Mouse (Mus musculus) T-cell, adult 2 months (primary cell): ENCODE results near the gene Tnpo1.
A peak's percentile ranks its signal among the peaks of the same experiment; 100 is the strongest.

Source experiments
- DNase-seq: peaks from one replicate; pipeline ENCODE4 v3.0.0; 2022; ENCODE audit warnings: low spot score

The Tnpo1 gene

GRCm38 (mm10) chr13:98925486-98926212 lies 535 bp downstream of the Tnpo1 start:
- DNase-seq: peak; percentile 81

DNA sequence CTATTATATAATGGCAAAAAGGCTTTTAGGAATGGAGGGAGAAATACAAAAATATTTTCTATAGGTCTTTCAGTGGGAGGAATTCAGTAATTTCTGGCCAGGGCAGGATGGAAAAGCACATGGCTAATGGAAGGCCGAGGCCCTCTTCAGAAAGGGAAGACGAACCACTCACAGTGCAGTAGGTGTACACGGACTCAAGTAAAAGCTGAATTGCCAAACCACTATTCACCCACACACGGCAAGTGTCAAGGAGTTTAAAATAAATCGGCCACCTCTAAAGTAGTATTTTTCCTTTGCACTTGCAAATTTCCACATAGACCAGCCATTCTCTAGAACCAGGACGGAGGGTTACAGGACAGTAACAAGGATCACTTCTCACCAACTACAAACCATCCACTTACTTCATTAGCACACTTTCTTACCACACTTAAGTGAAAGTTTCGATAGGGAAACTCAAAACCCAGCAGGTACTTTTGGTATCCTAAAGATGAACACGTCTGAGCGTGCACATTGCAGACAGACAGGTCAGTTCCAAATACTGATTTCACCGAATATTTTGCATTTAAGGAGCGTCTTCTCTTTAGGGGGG lies 1.2 kb downstream of the Tnpo1 start:
- DNase-seq: no peak

DNA sequence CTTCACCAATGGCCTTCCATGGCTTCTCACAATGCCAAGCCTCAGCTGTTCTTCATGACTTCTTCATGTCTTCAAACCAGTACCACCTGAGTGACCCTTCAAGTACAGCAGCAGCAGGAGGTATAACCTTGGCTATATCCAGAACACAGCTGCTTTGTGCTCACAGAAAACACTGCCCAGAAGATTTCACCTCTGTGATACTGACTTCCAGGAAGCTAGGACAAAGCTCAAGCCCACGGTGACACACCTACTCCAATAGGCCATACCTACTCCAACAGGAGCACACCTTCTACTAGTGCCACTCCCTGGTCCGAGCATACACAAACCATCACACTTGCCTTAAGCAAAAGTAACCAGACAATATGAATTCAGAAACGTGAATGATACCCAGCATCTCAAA lies 3.4 kb downstream of the Tnpo1 start:
- no peak for DNase-seq

DNA sequence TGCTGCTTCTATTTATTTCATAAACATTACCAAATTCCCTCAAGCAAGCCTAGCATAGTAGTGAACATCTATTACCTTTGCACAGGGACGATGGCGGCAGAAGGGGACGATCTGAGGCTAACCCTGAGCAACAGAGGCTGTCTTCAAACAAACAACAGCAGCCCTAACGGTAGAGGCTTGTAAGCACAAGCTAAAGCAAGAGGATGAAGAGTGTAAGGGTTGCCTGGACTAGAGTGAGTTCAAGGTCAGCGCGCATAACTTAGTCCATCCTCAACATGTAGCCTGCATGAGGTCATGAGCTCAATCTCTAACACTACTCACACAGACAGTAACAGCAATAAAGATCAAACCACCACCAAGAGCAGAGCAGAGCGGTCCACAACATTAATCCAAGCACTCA lies 4.9 kb downstream of the Tnpo1 start:
- no peak for DNase-seq

- DNase-seq: no peak
Observed at GRCm38 (mm10) chr13:98920300-98920699, 5.9 kb downstream of the Tnpo1 start.

DNA sequence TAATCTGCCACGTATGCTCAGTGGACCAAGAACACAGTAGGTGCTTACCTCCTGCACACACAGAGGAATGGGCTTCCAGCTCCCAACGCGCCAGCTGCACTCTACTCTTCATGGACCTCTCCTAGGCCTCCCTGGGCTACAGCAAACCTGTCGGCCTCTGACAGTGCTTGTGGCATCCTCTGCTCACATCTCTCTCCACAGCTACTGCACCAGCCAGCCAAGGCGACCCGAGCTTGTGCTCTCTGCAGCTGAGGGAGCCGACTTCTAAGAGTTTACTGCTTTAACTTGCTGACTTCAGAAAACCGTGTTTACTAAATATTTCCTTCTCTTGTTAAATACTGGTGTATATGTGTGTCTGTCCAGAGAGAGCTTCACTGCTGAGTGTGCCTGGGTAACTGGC lies 6.5 kb downstream of the Tnpo1 start:
- no peak for DNase-seq

- DNase-seq: no peak
Observed at GRCm38 (mm10) chr13:98917851-98918250, 8.3 kb downstream of the Tnpo1 start.

- DNase-seq: no peak
Observed at GRCm38 (mm10) chr13:98915591-98915990, 10.6 kb downstream of the Tnpo1 start.

DNA sequence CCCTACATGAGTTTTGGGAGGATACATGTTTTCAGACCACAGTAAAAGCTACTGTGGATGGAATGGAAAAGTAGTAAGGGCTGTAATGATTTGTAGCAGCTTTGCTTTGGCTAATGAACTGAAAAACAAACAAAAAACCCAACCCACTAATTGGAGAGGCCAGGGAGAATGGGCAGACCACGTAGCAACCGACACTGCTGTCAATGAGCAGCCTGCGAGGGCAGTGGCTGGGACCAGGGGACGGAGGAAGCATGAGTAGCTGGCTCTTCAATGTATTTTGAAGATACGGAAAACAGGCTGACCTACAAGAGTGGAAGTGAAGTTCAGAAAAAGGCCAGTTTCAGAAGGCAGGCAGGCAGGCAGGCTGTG lies 11.4 kb downstream of the Tnpo1 start:
- DNase-seq: no peak

GRCm38 (mm10) chr13:98914010-98914843 lies 12.0 kb downstream of the Tnpo1 start:
- DNase-seq: no peak

GRCm38 (mm10) chr13:98913196-98913595 lies 13.0 kb downstream of the Tnpo1 start:
- no peak for DNase-seq

- DNase-seq: peak; percentile 38
Observed at GRCm38 (mm10) chr13:98912602-98913001, 13.6 kb downstream of the Tnpo1 start.

DNA sequence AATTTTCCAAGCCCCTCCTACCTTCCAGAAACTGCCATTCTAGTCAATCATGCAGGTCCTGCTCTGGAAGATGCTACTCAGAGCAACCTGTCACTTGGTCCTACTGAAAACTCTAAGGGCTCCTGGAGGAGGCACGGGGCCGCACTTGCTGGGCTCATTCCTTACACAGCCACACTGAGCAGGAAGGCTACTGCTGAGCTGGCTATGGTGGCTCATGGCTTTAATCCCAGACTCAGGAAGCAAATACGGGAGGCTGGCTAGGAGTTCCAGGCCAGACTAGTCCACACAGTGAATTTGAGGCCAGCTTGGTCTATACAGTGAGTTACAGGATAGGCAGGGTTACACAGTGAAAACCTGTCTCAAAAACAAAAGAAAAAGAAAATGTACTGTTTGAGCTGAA lies 15.4 kb downstream of the Tnpo1 start:
- no peak for DNase-seq

GRCm38 (mm10) chr13:98904608-98905007 lies 21.6 kb downstream of the Tnpo1 start:
- DNase-seq: no peak

DNA sequence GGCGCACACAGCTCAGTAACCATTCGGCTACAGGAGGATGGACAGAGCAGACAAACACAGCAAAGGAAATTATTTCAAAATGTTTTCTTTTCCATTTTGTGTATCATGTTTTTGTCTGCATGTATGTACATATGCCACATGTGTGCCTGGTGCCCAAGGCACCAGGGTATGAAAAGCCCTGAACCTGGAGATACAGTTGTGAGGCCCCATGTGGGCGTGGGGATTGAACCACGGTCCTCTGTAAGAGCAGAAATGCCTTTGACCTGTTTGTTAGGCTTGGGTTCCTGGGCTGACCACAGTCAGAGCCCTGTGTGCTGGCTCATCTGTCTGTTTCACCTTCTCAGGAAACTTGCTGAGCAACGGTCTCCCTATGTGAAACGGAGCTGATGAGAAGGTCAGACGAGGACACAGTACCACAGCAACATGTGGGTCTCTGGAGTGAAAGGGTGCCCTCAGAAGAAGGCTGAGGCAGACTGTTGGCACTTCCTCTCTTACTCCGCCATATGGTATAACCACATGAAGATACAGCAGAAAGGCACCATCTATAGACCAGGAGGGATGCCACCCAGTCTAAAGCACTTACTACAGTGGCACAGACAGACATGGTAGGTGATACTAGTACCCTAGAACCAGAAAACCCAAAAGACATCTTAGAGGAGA lies 23.7 kb downstream of the Tnpo1 start:
- DNase-seq: peak; percentile 40

DNA sequence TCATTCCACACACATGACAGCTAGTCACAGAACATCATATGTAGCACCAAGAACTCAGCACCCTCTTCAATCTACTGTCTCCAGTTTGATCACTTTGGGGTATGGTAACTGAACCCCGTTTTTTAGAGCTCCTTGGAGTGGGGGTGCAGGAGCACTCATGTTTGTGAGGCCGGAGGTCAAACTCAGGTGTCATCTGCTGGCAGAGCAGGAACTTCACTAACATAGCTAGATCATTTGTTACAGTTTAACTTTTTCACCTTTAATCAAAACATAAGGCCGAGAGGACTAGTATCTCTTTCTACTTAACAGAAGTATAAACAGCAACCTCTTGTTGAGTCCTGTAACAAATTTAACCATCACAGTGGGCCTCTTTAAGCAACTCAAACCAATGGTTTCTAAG lies 26.6 kb downstream of the Tnpo1 start:
- DNase-seq: no peak

DNA sequence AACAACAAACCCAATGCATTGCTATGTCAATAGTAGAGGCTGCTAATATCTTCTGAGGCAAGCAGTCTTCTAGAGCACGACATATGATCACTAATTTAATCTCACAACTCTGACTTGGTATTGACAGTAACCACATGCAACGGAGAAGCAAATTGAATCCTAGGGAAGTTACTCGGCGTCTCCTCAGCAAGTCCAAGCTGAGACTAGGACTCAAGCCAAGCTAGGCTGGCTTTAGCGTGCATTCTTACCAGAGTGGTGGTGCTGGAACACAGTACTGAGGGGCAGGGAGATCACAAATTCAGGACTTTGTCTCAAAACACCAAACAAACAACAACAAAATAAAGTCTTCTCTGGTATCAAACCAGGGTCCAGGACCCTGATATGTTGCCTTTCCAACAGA lies 28.6 kb downstream of the Tnpo1 start:
- no peak for DNase-seq

GRCm38 (mm10) chr13:98896434-98897126 lies 29.6 kb downstream of the Tnpo1 start:
- peak; percentile 73 for DNase-seq

DNA sequence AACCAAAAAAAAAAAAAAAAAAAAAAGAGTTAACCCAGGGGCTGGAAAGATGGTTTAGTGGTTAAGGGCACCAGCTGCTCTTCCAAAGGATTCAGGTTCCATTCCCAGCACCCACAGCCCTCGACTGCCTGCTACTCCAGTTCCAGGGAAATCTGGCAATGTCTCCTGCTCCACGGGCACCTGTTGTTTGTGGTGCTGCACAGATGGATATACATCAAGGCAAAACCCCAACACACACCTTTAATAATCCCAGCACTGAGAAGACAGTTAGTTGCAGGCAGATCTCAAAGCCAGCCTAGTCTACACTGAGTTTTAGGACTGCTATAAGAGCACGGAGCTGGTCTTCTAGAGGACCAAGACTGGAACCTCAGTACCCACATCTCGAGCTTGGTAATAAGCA lies 30.2 kb downstream of the Tnpo1 start:
- no peak for DNase-seq

DNA sequence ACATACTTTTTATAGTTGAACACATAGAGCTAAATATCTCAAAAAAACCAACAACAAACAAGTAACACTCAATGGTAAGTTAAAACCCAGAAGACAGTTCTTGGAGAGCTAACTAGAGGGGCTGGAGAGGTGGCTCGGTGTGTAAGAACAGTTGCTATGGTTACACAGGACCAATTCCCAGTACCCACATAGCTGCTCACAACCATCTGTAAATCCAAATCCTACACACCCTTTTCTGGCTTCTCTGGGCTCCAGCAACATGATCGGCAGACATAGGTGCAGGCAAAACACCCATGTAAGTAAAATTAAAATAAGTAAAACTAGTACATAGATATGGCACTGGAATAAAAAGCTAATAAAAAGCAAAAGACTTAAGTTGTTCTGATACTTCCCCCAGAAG lies 31.3 kb downstream of the Tnpo1 start:
- DNase-seq: no peak

DNA sequence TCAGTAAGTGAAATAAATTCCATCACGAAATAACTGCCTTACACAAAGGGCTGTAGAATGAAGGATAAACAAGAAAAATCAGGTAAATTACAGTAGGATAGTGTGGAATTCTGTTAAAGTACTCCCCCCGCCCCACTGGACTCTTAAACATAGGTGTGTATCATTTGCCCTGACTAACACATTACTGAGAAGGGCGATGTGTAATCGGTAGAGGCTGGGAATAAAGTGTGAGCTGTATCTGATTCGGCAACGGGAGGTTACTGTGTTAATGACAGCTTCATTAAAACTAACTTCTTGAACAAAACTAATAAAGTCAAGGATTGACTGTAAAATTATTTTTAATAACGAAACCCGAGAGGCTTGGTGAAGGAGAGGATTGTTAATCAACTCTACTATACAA lies 34.7 kb downstream of the Tnpo1 start:
- DNase-seq: no peak

GRCm38 (mm10) chr13:98890871-98891219 lies 35.3 kb downstream of the Tnpo1 start:
- DNase-seq: peak; percentile 71
